Mouse (Mus musculus) CH12.LX (cell line): ENCODE results near the gene Rasgef1c. TPM values are rescaled to one million over a fixed set of nuclear protein-coding genes. Genes with fewer than 3 reads are reported as not detected.

Experiments
- DNase-seq: peaks from one replicate; pipeline ENCODE4 v3.0.0-alpha.2; 2013; ENCODE audit errors: extremely low read depth
- H3K27ac ChIP-seq: 2 replicates; pipeline ENCODE4 v1.5.1; 2012; ENCODE audit warnings: low read depth, mild to moderate bottlenecking, control low read depth, moderate library complexity; ENCODE audit not compliant: insufficient read depth
- H3K27me3 ChIP-seq: replicated peaks from 2 replicates; pipeline ENCODE3; 2012; ENCODE audit warnings: inconsistent platforms
- H3K36me3 ChIP-seq, 2 experiments: replicated peaks in 1 of 2; 2 replicates each; pipeline versions ENCODE3 to v1.6.1; 2012; ENCODE audit warnings: inconsistent platforms in 1 of 2, low read length in 1 of 2, mild to moderate bottlenecking in 1 of 2, mixed read lengths in 1 of 2, moderate library complexity in 1 of 2; ENCODE audit not compliant: control insufficient read depth in 1 of 2, insufficient read depth in 1 of 2
- H3K4me1 ChIP-seq, 2 experiments: 2 replicates each; pipeline ENCODE4 v1.6.1; 2012; ENCODE audit warnings: inconsistent platforms in 1 of 2, moderate library complexity in 1 of 2; ENCODE audit not compliant: insufficient read depth in 2 of 2, control insufficient read depth in 1 of 2
- H3K4me2 ChIP-seq: 2 replicates; pipeline ENCODE4 v1.6.1; 2012; ENCODE audit warnings: low read depth, mild to moderate bottlenecking, control low read depth; ENCODE audit not compliant: poor library complexity, insufficient read depth, severe bottlenecking
- H3K4me3 ChIP-seq, 3 experiments: fragments of 150-350 bp in 1 of 3; sonication (generic) in 1 of 3; replicated peaks in 1 of 3; 2 replicates each; pipeline versions ENCODE3 to v1.5.1; 2011 to 2012; ENCODE audit warnings: low read depth in 2 of 3, low read length in 2 of 3, mild to moderate bottlenecking in 2 of 3, moderate library complexity in 2 of 3, control low read depth in 1 of 3, improper control_type of control experiment in 1 of 3, inconsistent platforms in 1 of 3, mixed read lengths in 1 of 3; ENCODE audit not compliant: poor library complexity in 1 of 3
- H3K79me2 ChIP-seq: replicated peaks from 2 replicates; pipeline ENCODE4 v1.6.1; 2012; ENCODE audit warnings: mild to moderate bottlenecking, moderate library complexity; ENCODE audit not compliant: control insufficient read depth, poor library complexity, insufficient read depth, severe bottlenecking; ENCODE audit errors: extremely low read depth
- H3K9ac ChIP-seq: 2 replicates; pipeline ENCODE4 v1.6.1; 2012; ENCODE audit warnings: low read depth, mild to moderate bottlenecking, control low read depth, moderate library complexity; ENCODE audit not compliant: insufficient read depth
- H3K9me3 ChIP-seq: replicated peaks from 2 replicates; pipeline ENCODE3; 2012; ENCODE audit warnings: low read length, inconsistent platforms, mixed read lengths
- CHD1 ChIP-seq: IDR thresholded peaks from 2 replicates; pipeline ENCODE4 v1.6.1; 2012; ENCODE audit warnings: low read depth, low read length, improper control_type of control experiment, inconsistent platforms
- CHD2 ChIP-seq: IDR thresholded peaks from 2 replicates; pipeline ENCODE4 v1.6.1; 2011; ENCODE audit warnings: low read length, improper control_type of control experiment
- ELF1 ChIP-seq: IDR thresholded peaks from 2 replicates; pipeline ENCODE4 v1.6.1; 2014; ENCODE audit warnings: low read depth, mild to moderate bottlenecking, inconsistent platforms, low read length, improper control_type of control experiment
- EP300 ChIP-seq: IDR thresholded peaks from 2 replicates; pipeline ENCODE4 v1.6.1; 2011; ENCODE audit warnings: low read length, improper control_type of control experiment
- ETS1 ChIP-seq: conservative IDR thresholded peaks from 2 replicates; pipeline ENCODE4 v1.6.1; 2012; ENCODE audit warnings: low read depth, mild to moderate bottlenecking, inconsistent platforms, low read length, improper control_type of control experiment, moderate library complexity
- HCFC1 ChIP-seq: IDR thresholded peaks from 2 replicates; pipeline ENCODE4 v1.6.1; 2012; ENCODE audit warnings: low read depth, mild to moderate bottlenecking, inconsistent platforms, low read length, improper control_type of control experiment
- IRF4 ChIP-seq: IDR thresholded peaks from 2 replicates; pipeline ENCODE4 v1.6.1; 2014; ENCODE audit warnings: low read depth, mild to moderate bottlenecking, inconsistent platforms, low read length, improper control_type of control experiment
- MAX ChIP-seq: IDR thresholded peaks from 2 replicates; pipeline ENCODE4 v1.6.1; 2011; ENCODE audit warnings: low read length, improper control_type of control experiment
- MAZ ChIP-seq: IDR thresholded peaks from 2 replicates; pipeline ENCODE4 v1.6.1; 2012; ENCODE audit warnings: low read depth, mild to moderate bottlenecking, inconsistent platforms, low read length, improper control_type of control experiment, moderate library complexity
- MEF2A ChIP-seq: IDR thresholded peaks from 2 replicates; pipeline ENCODE4 v1.6.1; 2014; ENCODE audit warnings: low read depth, mild to moderate bottlenecking, inconsistent platforms, low read length, improper control_type of control experiment, borderline replicate concordance
- NRF1 ChIP-seq: IDR thresholded peaks from 2 replicates; pipeline ENCODE4 v1.6.1; 2014; ENCODE audit warnings: low read depth, mild to moderate bottlenecking, inconsistent platforms, low read length, improper control_type of control experiment, moderate library complexity
- POLR2A ChIP-seq: IDR thresholded peaks from 2 replicates; pipeline ENCODE4 v1.6.1; 2011; ENCODE audit warnings: low read depth, mild to moderate bottlenecking, improper control_type of control experiment, low read length
- POLR2AphosphoS2 ChIP-seq: IDR thresholded peaks from 2 replicates; pipeline ENCODE4 v1.6.1; 2011; ENCODE audit warnings: low read depth, low read length, improper control_type of control experiment
- RAD21 ChIP-seq: IDR thresholded peaks from 2 replicates; pipeline ENCODE4 v1.6.1; 2011; ENCODE audit warnings: low read depth, mild to moderate bottlenecking, low read length, improper control_type of control experiment, moderate library complexity
- RCOR1 ChIP-seq: conservative IDR thresholded peaks from 2 replicates; pipeline ENCODE4 v1.6.1; 2012; ENCODE audit warnings: low read depth, mild to moderate bottlenecking, inconsistent platforms, low read length, improper control_type of control experiment
- SIN3A ChIP-seq: IDR thresholded peaks from 2 replicates; pipeline ENCODE4 v1.6.1; 2012; ENCODE audit warnings: low read length, improper control_type of control experiment, inconsistent platforms
- UBTF ChIP-seq: IDR thresholded peaks from 2 replicates; pipeline ENCODE4 v1.6.1; 2012; ENCODE audit warnings: low read depth, mild to moderate bottlenecking, inconsistent platforms, low read length, improper control_type of control experiment, moderate library complexity
- USF1 ChIP-seq: IDR thresholded peaks from 2 replicates; pipeline ENCODE4 v1.6.1; 2014; ENCODE audit warnings: low read depth, mild to moderate bottlenecking, inconsistent platforms, low read length, improper control_type of control experiment
- USF2 ChIP-seq: conservative IDR thresholded peaks from 2 replicates; pipeline ENCODE4 v1.6.1; 2011; ENCODE audit warnings: low read depth, low read length, improper control_type of control experiment
- ZMIZ1 ChIP-seq: IDR thresholded peaks from 2 replicates; pipeline ENCODE4 v1.6.1; 2012; ENCODE audit warnings: low read depth, mild to moderate bottlenecking, inconsistent platforms, low read length, improper control_type of control experiment
- dilution Hi-C: fragments of 300-500 bp; cut with MboI; formaldehyde crosslinking; loops from 2 replicates; pipeline ENCODE4 v1.14.3; 2020; ENCODE audit warnings: low sequenced_read_pairs; ENCODE audit not compliant: extremely low pct_unique_long_range_greater_than_20kb, extremely low pct_ligation_motif_present
- in situ Hi-C: fragments of 300-500 bp; cut with MboI; formaldehyde crosslinking; loops from 3 replicates; pipeline ENCODE4 v1.14.3; 2019; ENCODE audit warnings: low sequenced_read_pairs, low pct_ligation_motif_present, low pct_unique_long_range_greater_than_20kb, mixed read lengths
- polyA plus RNA-seq: library from polyadenylated mRNA; unstranded; fragments of >175 nt; gene quantifications from 2 replicates; pipeline ENCODE4 v1.2.1, GENCODE M21; 2012; ENCODE audit warnings: low read depth; ENCODE audit not compliant: insufficient read length
- total RNA-seq, 2 experiments: library from RNA; depleted of rRNA; stranded (reverse); fragments of 300-350 nt in 1 of 2; fragments of >200 nt in 1 of 2; gene quantifications; 2 replicates each; pipeline ENCODE4 v1.2.3; 2012 to 2014

Rasgef1c gene
- total and polyA plus RNA-seq, 3 experiments, result not detected

- Histone ChIP-seq H3K9ac (no peak overlapping the region), H3K36me3 (no peaks in the 10 kb centered on the region), H3K27ac (no peak overlapping the region), H3K9me3 (no peaks in the 10 kb centered on the region), H3K4me1 (peaks cover 0 to 10% of the 10 kb centered on the region in 2 experiments; a peak in 2 of 4 replicates), H3K4me2 (no peak overlapping the region), H3K79me2 (no peaks in the 10 kb centered on the region), H3K27me3 (no peaks in the 10 kb centered on the region), H3K4me3 (no peak overlapping the region)
- dilution Hi-C loops, result no loop called here
- TF ChIP-seq MAX (no peak), RAD21 (no peak), MAZ (no peak), HCFC1 (no peak), UBTF (no peak), USF2 (no peak), MEF2A (no peak), RCOR1 (no peak), POLR2A (no peak), ZMIZ1 (no peak), USF1 (no peak)
- DNase-seq, result no peak
- in situ Hi-C loops, result no loop called here
Observed at GRCm38 (mm10) chr11:49997321-49997720, 95.7 kb downstream of the Rasgef1c start.

- no peak overlapping the region for H3K9ac ChIP-seq
- TF ChIP-seq CHD2 (no peak), RCOR1 (no peak), SIN3A (no peak), ETS1 (no peak), ELF1 (no peak), EP300 (no peak), IRF4 (no peak), MAZ (no peak), HCFC1 (no peak), POLR2AphosphoS2 (no peak), POLR2A (no peak), USF1 (no peak), NRF1 (no peak), CHD1 (no peak)
- H3K36me3 ChIP-seq, result no peaks in the 10 kb centered on the region
- no peak overlapping the region for H3K4me3 ChIP-seq
- no peak overlapping the region for H3K27ac ChIP-seq
- DNase-seq, result no peak
- dilution Hi-C loops (no loop called here), in situ Hi-C loops (no loop called here)
- H3K9me3 ChIP-seq, result no peaks in the 10 kb centered on the region
- H3K4me1 ChIP-seq, result no peaks in the 10 kb centered on the region
- H3K27me3 ChIP-seq, result peaks cover 2% of the 10 kb centered on the region
- H3K79me2 ChIP-seq, result no peaks in the 10 kb centered on the region
- H3K4me2 ChIP-seq, result no peak overlapping the region
Observed at GRCm38 (mm10) chr11:50002853-50003252, 101.2 kb downstream of the Rasgef1c start.
